Mouse (Mus musculus): ENCODE results near the gene Bmp4. TPM values are rescaled to one million over a fixed set of nuclear protein-coding genes. Genes with fewer than 3 reads are reported as not detected.
A peak's percentile ranks its signal among the peaks of the same experiment; 100 is the strongest.

Gene Bmp4
- polyA plus RNA-seq, 1 experiment from 2014 or later, result 5.7 TPM

GRCm38 (mm10) chr14:46384946-46385691 is 5.3 kb downstream of the Bmp4 start:
- Histone ChIP-seq H3K4me1 (replicated peaks) (peaks cover 51% of the 10 kb centered on the region), H3K4me2 (replicated peaks) (peak overlapping the region; percentile 85), H3K27me3 (peaks cover 96% of the 10 kb centered on the region), H3K27ac (no peak overlapping the region), H3K36me3 (no peaks in the 10 kb centered on the region), H3K4me3 (replicated peaks) (peak overlapping the region; percentile 53), H3K9me3 (no peaks in the 10 kb centered on the region), H3K9ac (replicated peaks) (0 out of 2 replicates have a peak overlapping the region, but pooled peaks have one; percentile 42)
- no peak for ATAC-seq
- WGBS, result 10% methylated on average over 14 of the region's 14 CpGs

DNA sequence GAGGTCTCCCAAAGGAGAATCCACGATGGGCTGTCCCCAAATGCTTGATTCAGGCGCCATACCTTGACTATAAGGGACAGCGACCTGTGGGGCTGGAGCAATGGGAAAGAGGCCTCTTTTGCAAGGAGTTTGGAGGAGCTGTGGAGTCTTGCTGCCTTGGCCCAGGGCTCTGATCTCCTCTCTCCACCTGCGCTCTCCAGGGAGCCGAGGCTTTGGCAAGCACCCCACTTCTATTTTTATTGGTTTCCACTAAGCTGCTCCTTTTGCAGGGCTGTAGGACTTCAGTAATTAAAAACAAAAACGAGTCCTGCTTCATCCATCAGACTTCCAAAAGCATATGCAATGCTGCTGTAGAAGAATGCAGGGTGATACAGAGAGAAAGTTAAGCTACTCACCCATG is 9.0 kb downstream of the Bmp4 start:
- no peak for ATAC-seq
- no peak overlapping the region for H3K27ac ChIP-seq
- WGBS, result 34% methylated on average over 6 of the region's 6 CpGs
- H3K36me3 ChIP-seq, result no peaks in the 10 kb centered on the region
- H3K4me2 ChIP-seq (replicated peaks), result no peak overlapping the region
- H3K4me1 ChIP-seq (replicated peaks), result peaks cover 22% of the 10 kb centered on the region
- H3K27me3 ChIP-seq, result peaks cover 80% of the 10 kb centered on the region
- no peaks in the 10 kb centered on the region for H3K9me3 ChIP-seq
- no peak overlapping the region for H3K4me3 ChIP-seq (replicated peaks)
- H3K9ac ChIP-seq (replicated peaks), result no peak overlapping the region

GRCm38 (mm10) chr14:46380286-46380721 is 10.2 kb downstream of the Bmp4 start:
- peaks cover 69% of the 10 kb centered on the region for H3K27me3 ChIP-seq
- peak overlapping the region; percentile 32 for H3K4me3 ChIP-seq (replicated peaks)
- WGBS, result 6% methylated on average over 25 of the region's 31 CpGs
- no peak overlapping the region for H3K27ac ChIP-seq
- no peaks in the 10 kb centered on the region for H3K9me3 ChIP-seq
- peak overlapping the region; percentile 44; the same call in 1 of the 2 replicates for H3K9ac ChIP-seq (replicated peaks)
- peak; percentile 67 for ATAC-seq
- no peaks in the 10 kb centered on the region for H3K36me3 ChIP-seq
- peaks cover 10% of the 10 kb centered on the region for H3K4me1 ChIP-seq (replicated peaks)
- H3K4me2 ChIP-seq (replicated peaks), result peak overlapping the region; percentile 60

DNA sequence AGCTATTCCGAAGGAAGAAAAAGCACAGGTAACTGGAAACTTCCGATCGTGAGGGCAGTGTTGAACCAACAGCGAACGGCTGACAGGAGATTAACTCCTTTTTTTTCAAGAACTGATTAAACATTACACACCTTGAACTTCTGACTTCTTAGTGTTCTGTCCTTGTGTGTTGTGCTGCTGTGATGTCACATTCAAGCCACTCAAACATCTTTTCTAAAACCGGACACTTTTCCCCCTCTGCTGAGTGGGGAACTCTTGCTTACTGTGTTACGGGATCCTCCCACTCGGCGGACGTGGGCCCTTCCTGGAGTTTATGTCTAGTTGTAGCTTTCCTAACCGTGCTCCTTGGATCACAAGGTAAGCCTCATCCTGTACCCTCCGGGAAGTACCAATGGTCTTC is 11.2 kb downstream of the Bmp4 start, which contains the start of gene Gm15217:
Gm15217 (plus strand) TSS at position 130 of the 400 bp plus-strand sequence.
- peaks cover 7% of the 10 kb centered on the region; the same call in 1 of the 2 replicates for H3K4me1 ChIP-seq (replicated peaks)
- no peaks in the 10 kb centered on the region for H3K36me3 ChIP-seq
- peaks cover 58% of the 10 kb centered on the region for H3K27me3 ChIP-seq
- H3K27ac ChIP-seq, result no peak within 1 kb of the TSS
- no peak for ATAC-seq
- no peaks in the 10 kb centered on the region for H3K9me3 ChIP-seq
- H3K9ac ChIP-seq (replicated peaks), result peak within 1 kb of the TSS; percentile 44; the same call in 1 of the 2 replicates
- peak within 1 kb of the TSS; percentile 32 for H3K4me3 ChIP-seq (replicated peaks)
- H3K4me2 ChIP-seq (replicated peaks), result peak within 1 kb of the TSS; percentile 60
- 88% methylated on average over 12 of the region's 12 CpGs for WGBS

GRCm38 (mm10) chr14:46375796-46376195 is 14.7 kb downstream of the Bmp4 start:
- ATAC-seq, result no peak
- H3K4me1 ChIP-seq (replicated peaks), result peaks cover 6% of the 10 kb centered on the region; the same call in 1 of the 2 replicates
- WGBS, result 82% methylated on average over 5 of the region's 5 CpGs

GRCm38 (mm10) chr14:46372452-46372851 is 18.0 kb downstream of the Bmp4 start:
- Histone ChIP-seq H3K4me3 (replicated peaks) (no peak overlapping the region), H3K4me1 (replicated peaks) (no peaks in the 10 kb centered on the region), H3K36me3 (no peaks in the 10 kb centered on the region), H3K27ac (no peak overlapping the region), H3K9ac (replicated peaks) (no peak overlapping the region), H3K4me2 (replicated peaks) (no peak overlapping the region), H3K27me3 (no peaks in the 10 kb centered on the region), H3K9me3 (no peaks in the 10 kb centered on the region)
- ATAC-seq, result no peak
- 46% methylated on average over 9 of the region's 9 CpGs for WGBS

More at GRCm38 (mm10) chr14:46375796-46376195, 14.7 kb downstream of the Bmp4 start:
- H3K27me3 ChIP-seq, result peaks cover 27% of the 10 kb centered on the region
- no peak overlapping the region for H3K4me2 ChIP-seq (replicated peaks)
- no peak overlapping the region for H3K9ac ChIP-seq (replicated peaks)
- H3K4me3 ChIP-seq (replicated peaks), result no peak overlapping the region
- no peaks in the 10 kb centered on the region for H3K36me3 ChIP-seq
- H3K27ac ChIP-seq, result no peak overlapping the region
- no peaks in the 10 kb centered on the region for H3K9me3 ChIP-seq

- H3K36me3 ChIP-seq, result no peaks in the 10 kb centered on the region
- 39% methylated on average over 10 of the region's 10 CpGs for WGBS
- no peak overlapping the region for H3K27ac ChIP-seq
- H3K4me3 ChIP-seq (replicated peaks), result no peak overlapping the region
- H3K4me2 ChIP-seq (replicated peaks), result no peak overlapping the region
- no peaks in the 10 kb centered on the region for H3K9me3 ChIP-seq
- no peaks in the 10 kb centered on the region for H3K4me1 ChIP-seq (replicated peaks)
- no peak overlapping the region for H3K9ac ChIP-seq (replicated peaks)
- no peak for ATAC-seq
- no peaks in the 10 kb centered on the region for H3K27me3 ChIP-seq
Observed at GRCm38 (mm10) chr14:46363209-46363608, 27.3 kb downstream of the Bmp4 start.

GRCm38 (mm10) chr14:46357696-46358095 is 32.8 kb downstream of the Bmp4 start:
- Histone ChIP-seq H3K9me3 (no peaks in the 10 kb centered on the region), H3K4me2 (replicated peaks) (no peak overlapping the region), H3K27me3 (no peaks in the 10 kb centered on the region), H3K9ac (replicated peaks) (no peak overlapping the region), H3K4me1 (replicated peaks) (no peaks in the 10 kb centered on the region), H3K27ac (no peak overlapping the region), H3K4me3 (replicated peaks) (no peak overlapping the region), H3K36me3 (no peaks in the 10 kb centered on the region)
- WGBS, result 87% methylated on average over 8 of the region's 8 CpGs
- ATAC-seq, result no peak

DNA sequence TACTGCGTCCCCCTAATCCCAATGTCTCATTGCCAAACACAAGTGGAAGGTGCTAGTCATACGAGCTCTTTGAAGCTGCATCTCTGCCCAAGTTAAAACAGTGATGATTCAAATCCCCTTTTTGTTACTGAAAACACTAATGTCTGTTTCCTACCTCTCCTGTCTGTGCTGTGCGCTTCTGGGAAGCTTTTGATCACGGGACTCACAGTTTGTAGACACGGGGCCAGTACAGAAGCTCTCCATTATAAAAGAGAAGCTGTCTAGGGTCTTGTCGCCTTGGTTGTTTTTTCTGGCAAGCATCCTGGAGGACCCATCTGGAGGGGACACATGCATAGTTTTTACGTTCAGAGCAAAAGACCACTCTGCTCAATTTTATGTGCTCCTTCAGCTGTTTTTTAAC is 33.2 kb downstream of the Bmp4 start:
- ATAC-seq, result no peak
- Histone ChIP-seq H3K4me2 (replicated peaks) (no peak overlapping the region), H3K4me3 (replicated peaks) (no peak overlapping the region), H3K4me1 (replicated peaks) (no peaks in the 10 kb centered on the region), H3K27me3 (no peaks in the 10 kb centered on the region), H3K27ac (no peak overlapping the region), H3K9ac (replicated peaks) (no peak overlapping the region), H3K9me3 (no peaks in the 10 kb centered on the region), H3K36me3 (no peaks in the 10 kb centered on the region)
- WGBS, result 83% methylated on average over 7 of the region's 7 CpGs

DNA sequence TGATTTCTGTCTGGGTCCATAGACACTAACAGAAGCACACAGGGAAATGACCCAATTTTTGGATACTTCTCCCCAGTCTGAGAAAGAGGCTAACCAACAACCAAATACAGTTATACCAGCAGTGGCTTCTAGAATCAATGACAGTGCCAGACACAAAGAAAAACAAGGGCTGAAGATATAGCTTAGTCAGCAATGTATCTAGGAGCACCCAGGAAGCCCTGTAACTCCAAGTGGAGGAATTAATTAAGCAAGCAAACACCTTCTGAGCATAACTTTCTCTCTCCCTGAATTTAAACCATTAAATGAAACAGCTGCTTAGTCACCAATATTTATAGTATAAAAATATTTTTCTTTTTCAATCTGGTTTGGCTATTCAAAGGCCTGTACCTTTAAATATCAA is 45.7 kb downstream of the Bmp4 start:
- ATAC-seq, result no peak
- no peaks in the 10 kb centered on the region for H3K36me3 ChIP-seq
- H3K9ac ChIP-seq (replicated peaks), result no peak overlapping the region
- H3K9me3 ChIP-seq, result peaks cover 3% of the 10 kb centered on the region; the same call in 1 of the 2 replicates
- H3K27ac ChIP-seq, result no peak overlapping the region
- H3K27me3 ChIP-seq, result no peaks in the 10 kb centered on the region
- H3K4me1 ChIP-seq (replicated peaks), result no peaks in the 10 kb centered on the region
- no peak overlapping the region for H3K4me3 ChIP-seq (replicated peaks)
- no peak overlapping the region for H3K4me2 ChIP-seq (replicated peaks)

DNA sequence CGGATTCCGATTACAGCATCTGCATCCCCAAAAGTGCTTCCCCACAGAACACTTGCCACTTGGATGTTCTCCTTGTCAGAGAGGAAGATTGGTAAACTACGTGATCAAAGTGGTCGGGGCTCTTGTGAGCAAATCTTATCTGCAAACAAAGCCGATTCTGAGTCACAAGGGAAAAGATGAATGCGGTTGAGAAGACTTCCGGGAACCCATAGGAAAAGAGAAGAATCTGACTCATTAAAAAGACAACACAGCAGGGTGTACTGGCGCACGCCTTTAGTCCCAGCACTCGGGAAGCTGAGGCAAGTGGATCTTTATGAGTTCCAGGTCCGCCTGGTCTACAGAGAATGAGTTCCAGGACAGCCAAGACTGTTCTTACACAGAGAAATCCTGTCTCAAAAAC is 51.7 kb downstream of the Bmp4 start:
- H3K4me1 ChIP-seq (replicated peaks), result no peaks in the 10 kb centered on the region
- no peaks in the 10 kb centered on the region for H3K27me3 ChIP-seq
- H3K4me3 ChIP-seq (replicated peaks), result no peak overlapping the region
- WGBS, result 74% methylated on average over 11 of the region's 11 CpGs
- no peaks in the 10 kb centered on the region for H3K36me3 ChIP-seq
- no peak for ATAC-seq
- H3K9me3 ChIP-seq, result no peaks in the 10 kb centered on the region
- no peak overlapping the region for H3K4me2 ChIP-seq (replicated peaks)
- H3K9ac ChIP-seq (replicated peaks), result no peak overlapping the region
- H3K27ac ChIP-seq, result no peak overlapping the region

Data from midbrain, embryonic 13.5 days (tissue).